Mouse (Mus musculus) liver, postnatal 0 days (tissue): Measurements from ENCODE around the gene Lemd1. TPM values are rescaled to one million over a fixed set of nuclear protein-coding genes. Genes with fewer than 3 reads are reported as not detected.

Source experiments
- ATAC-seq: fragments of 200-750 bp; cut with Nextera tagmentation; 2 replicates; pipeline ENCODE4 v1.8.0; 2017; ENCODE audit warnings: mild to moderate bottlenecking, moderate library complexity
- DNase-seq: peaks from one replicate; pipeline ENCODE4 v3.0.0-alpha.2; 2016
- H3K27ac ChIP-seq: fragments of 300-500 bp; sonication (generic); 2 replicates; pipeline ENCODE4 v1.5.1; 2014; ENCODE audit warnings: antibody characterized with exemption, moderate library complexity, mild to moderate bottlenecking, low read depth
- H3K27me3 ChIP-seq: fragments of 300-500 bp; sonication (generic); 2 replicates; pipeline ENCODE4 v1.6.1; 2014; ENCODE audit warnings: low read length, control low read depth, mixed read lengths; ENCODE audit not compliant: insufficient read depth
- H3K36me3 ChIP-seq: fragments of 300-500 bp; sonication (generic); replicated peaks from 2 replicates; pipeline ENCODE4 v1.6.1; 2014; ENCODE audit warnings: mild to moderate bottlenecking, control low read depth, low read length, moderate library complexity, mixed read lengths; ENCODE audit not compliant: insufficient read depth
- H3K4me1 ChIP-seq: fragments of 300-500 bp; sonication (generic); 2 replicates; pipeline ENCODE4 v1.6.1; 2014; ENCODE audit warnings: antibody characterized with exemption, mild to moderate bottlenecking, control low read depth; ENCODE audit not compliant: insufficient read depth
- H3K4me2 ChIP-seq: fragments of 300-500 bp; sonication (generic); 2 replicates; pipeline ENCODE4 v1.6.1; 2014; ENCODE audit warnings: low read depth, mild to moderate bottlenecking, low read length, moderate library complexity, mixed read lengths
- H3K4me3 ChIP-seq: fragments of 300-500 bp; sonication (generic); 2 replicates; pipeline ENCODE4 v1.5.1; 2014; ENCODE audit warnings: low read depth, low read length
- H3K9ac ChIP-seq: fragments of 300-500 bp; sonication (generic); replicated peaks from 2 replicates; pipeline ENCODE4 v1.6.1; 2014; ENCODE audit warnings: mild to moderate bottlenecking, moderate library complexity
- H3K9me3 ChIP-seq: fragments of 300-500 bp; sonication (generic); 2 replicates; pipeline ENCODE4 v1.6.1; 2016; ENCODE audit warnings: mild to moderate bottlenecking, control low read depth, low read length, mixed read lengths
- CTCF ChIP-seq: sonication (generic); IDR thresholded peaks from 2 replicates; pipeline ENCODE4 v1.5.1; 2016; ENCODE audit warnings: antibody characterized with exemption, low read depth
- EP300 ChIP-seq: IDR thresholded peaks from 2 replicates; pipeline ENCODE4 v1.6.1; 2016; ENCODE audit warnings: antibody characterized with exemption, low read depth, mild to moderate bottlenecking
- WGBS: fragments of 180-500 bp; shearing (Covaris S2); extraction: QIAGEN DNeasy Blood & Tissue Kit; methylation state at CpG from one replicate; pipeline ENCODE4 v1.1.7; 2014; ENCODE audit not compliant: insufficient replicate concordance; 5-methylcytosine and 5-hydroxymethylcytosine counted together
- polyA plus RNA-seq: library from polyadenylated mRNA; unstranded; fragments of >200 nt; fragmentation: Nextera tagmentation; extraction: Ambion mirVana; gene quantifications from 2 replicates; pipeline ENCODE4 v1.2.1, GENCODE M21; 2015

Gene Lemd1
- polyA plus RNA-seq, 1 experiment from 2014 or later = not detected

- Histone ChIP-seq H3K27ac (no peak overlapping the region), H3K36me3 (no peaks in the 10 kb centered on the region), H3K4me2 (no peak overlapping the region), H3K9me3 (no peaks in the 10 kb centered on the region), H3K27me3 (peaks cover 10% of the 10 kb centered on the region), H3K4me3 (no peak overlapping the region), H3K4me1 (peaks cover 7% of the 10 kb centered on the region), H3K9ac (no peak overlapping the region)
- WGBS = 54% methylated on average over 8 of the region's 8 CpGs
- DNase-seq (no peak), ATAC-seq (no peak)
- no peak for TF ChIP-seq CTCF
- TF ChIP-seq EP300 = no peak
Observed at GRCm38 (mm10) chr1:132153691-132154090, 37.5 kb upstream of the Lemd1 start.

DNA sequence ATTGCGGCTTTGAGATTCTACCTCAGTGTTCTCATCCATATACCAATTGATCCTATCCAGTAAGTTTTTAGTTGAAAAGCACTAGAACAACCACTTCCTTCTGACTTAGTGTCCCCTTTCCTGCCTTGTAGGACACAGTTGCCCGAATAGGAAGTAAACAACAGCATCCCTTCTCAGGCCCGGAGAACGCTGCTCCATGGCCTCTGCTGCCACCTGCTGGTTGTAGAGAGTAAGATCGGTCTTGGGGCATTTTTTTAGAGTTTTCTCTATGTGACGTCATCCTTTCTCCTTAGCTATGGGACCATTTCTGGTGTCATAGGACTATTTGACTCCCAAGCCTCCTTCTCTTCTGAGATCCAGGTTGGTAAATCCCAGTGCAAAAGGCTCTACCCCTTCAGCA, 35.5 kb upstream of the Lemd1 start:
- Histone ChIP-seq H3K27me3 (peaks cover 16% of the 10 kb centered on the region), H3K27ac (no peak overlapping the region), H3K36me3 (no peaks in the 10 kb centered on the region), H3K4me2 (peak overlapping the region; percentile 14; the same call in 1 of the 2 replicates), H3K4me3 (no peak overlapping the region), H3K9ac (no peak overlapping the region), H3K4me1 (0 out of 2 replicates have a peak, but pooled peaks cover 2% of the 10 kb centered on the region), H3K9me3 (no peaks in the 10 kb centered on the region)
- DNase-seq = peak; percentile 85
- WGBS = 9% methylated on average over 6 of the region's 6 CpGs
- ATAC-seq = peak; percentile 56
- TF ChIP-seq EP300 (no peak), CTCF (peak; percentile 98)

- no peaks in the 10 kb centered on the region for H3K9me3 ChIP-seq
- no peak overlapping the region for H3K9ac ChIP-seq
- H3K27ac ChIP-seq = no peak overlapping the region
- H3K4me2 ChIP-seq = no peak overlapping the region
- H3K4me1 ChIP-seq = no peaks in the 10 kb centered on the region
- DNase-seq (peak; percentile 88), ATAC-seq (peak; percentile 77)
- no peaks in the 10 kb centered on the region for H3K36me3 ChIP-seq
- TF ChIP-seq CTCF (peak; percentile 97), EP300 (no peak)
- peaks cover 16% of the 10 kb centered on the region for H3K27me3 ChIP-seq
- 28% methylated on average over 14 of the region's 14 CpGs for WGBS
- H3K4me3 ChIP-seq = no peak overlapping the region
Observed at GRCm38 (mm10) chr1:132157016-132157781, 34.0 kb upstream of the Lemd1 start.

- Histone ChIP-seq H3K27me3 (peaks cover 16% of the 10 kb centered on the region), H3K4me1 (no peaks in the 10 kb centered on the region), H3K4me3 (no peak overlapping the region), H3K4me2 (no peak overlapping the region), H3K9me3 (no peaks in the 10 kb centered on the region), H3K27ac (no peak overlapping the region), H3K9ac (no peak overlapping the region), H3K36me3 (no peaks in the 10 kb centered on the region)
- TF ChIP-seq CTCF (no peak), EP300 (no peak)
- DNase-seq = no peak
- ATAC-seq = peak; percentile 20
- WGBS = 33% methylated on average over 7 of the region's 7 CpGs
Observed at GRCm38 (mm10) chr1:132157808-132158207, 33.4 kb upstream of the Lemd1 start.

GRCm38 (mm10) chr1:132158741-132159140, 32.5 kb upstream of the Lemd1 start:
- Histone ChIP-seq H3K4me3 (no peak overlapping the region), H3K4me1 (no peaks in the 10 kb centered on the region), H3K4me2 (no peak overlapping the region), H3K9ac (no peak overlapping the region), H3K36me3 (no peaks in the 10 kb centered on the region), H3K27ac (no peak overlapping the region), H3K9me3 (no peaks in the 10 kb centered on the region), H3K27me3 (peaks cover 18% of the 10 kb centered on the region)
- no peak for DNase-seq
- TF ChIP-seq EP300 = no peak
- TF ChIP-seq CTCF = no peak
- 30% methylated on average over 1 of the region's 2 CpGs for WGBS
- ATAC-seq = no peak

GRCm38 (mm10) chr1:132159681-132160080, 31.6 kb upstream of the Lemd1 start:
- DNase-seq (no peak), ATAC-seq (no peak)
- Histone ChIP-seq H3K4me1 (no peaks in the 10 kb centered on the region), H3K4me2 (no peak overlapping the region), H3K9me3 (no peaks in the 10 kb centered on the region), H3K27me3 (peaks cover 21% of the 10 kb centered on the region), H3K4me3 (no peak overlapping the region), H3K36me3 (no peaks in the 10 kb centered on the region), H3K27ac (no peak overlapping the region), H3K9ac (no peak overlapping the region)
- WGBS = 53% methylated on average over 4 of the region's 4 CpGs
- TF ChIP-seq CTCF (no peak), EP300 (no peak)
